Mouse (Mus musculus): Measurements from ENCODE around the gene Fez1. TPM values are rescaled to one million over a fixed set of nuclear protein-coding genes. Genes with fewer than 3 reads are reported as not detected.
A peak's percentile ranks its signal among the peaks of the same experiment; 100 is the strongest.

Fez1 gene
- total RNA-seq (2021), result 100 to 1,000 TPM; 324 to 329 TPM
- long read RNA-seq, experiment 1, transcript Fez1-208 (9 exons, 1,285 nt), result minor isoform, 9 of 894 reads
- long read RNA-seq, experiment 1, transcript Fez1-201 (10 exons, 1,794 nt), result major isoform, 778 of 894 reads
- long read RNA-seq, experiment 1, partial matches to known transcripts, result 13 of 894 reads
- long read RNA-seq, experiment 1, other reads (novel, unspliced or antisense), result 93 of 894 reads
- long read RNA-seq, experiment 2, transcript Fez1-208 (9 exons, 1,285 nt), result minor isoform, 7 of 782 reads
- long read RNA-seq, experiment 2, transcript Fez1-201 (10 exons, 1,794 nt), result major isoform, 667 of 782 reads
- long read RNA-seq, experiment 2, partial matches to known transcripts, result 19 of 782 reads
- long read RNA-seq, experiment 2, other reads (novel, unspliced or antisense), result 88 of 782 reads

- peak; percentile 92 to 95 for DNase-seq (ENCODE audit: low spot score in 2 of 2)
- intact Hi-C loops (cut with DNase I), result no loop called here
These were observed at the start of gene Fez1 for GRCm38 (mm10) chr9:36821644-36822000. Fez1 (plus strand) TSS chr9:36821864.

- intact Hi-C loops (cut with DNase I), result no loop called here
- DNase-seq (ENCODE audit: low spot score in 2 of 2), result no peak
These were observed 37.7 kb upstream of the Fez1 start for GRCm38 (mm10) chr9:36783921-36784320.

- no peak for DNase-seq (ENCODE audit: low spot score in 2 of 2)
- intact Hi-C loops (cut with DNase I), result no loop called here
These were observed 29.5 kb upstream of the Fez1 start for GRCm38 (mm10) chr9:36792191-36792590.

GRCm38 (mm10) chr9:36794487-36794886, 27.2 kb upstream of the Fez1 start:
- intact Hi-C loops (cut with DNase I), result no loop called here
- no peak for DNase-seq (ENCODE audit: low spot score in 2 of 2)

GRCm38 (mm10) chr9:36795556-36795955, 26.1 kb upstream of the Fez1 start:
- intact Hi-C loops (cut with DNase I), result loop anchor here (5.0 kb wide), 1 partner anchor 37 kb away; no protein-coding TSS in a partner anchor
- no peak for DNase-seq (ENCODE audit: low spot score in 2 of 2)

- DNase-seq (ENCODE audit: low spot score in 2 of 2), result no peak
- intact Hi-C loops (cut with DNase I), result loop anchor here (5.0 kb wide), 1 partner anchor 36 kb away; no protein-coding TSS in a partner anchor
These were observed 25.4 kb upstream of the Fez1 start for GRCm38 (mm10) chr9:36796224-36796623.

- DNase-seq (ENCODE audit: low spot score in 2 of 2), result peak; percentile 77 to 88
- intact Hi-C loops (cut with DNase I), result loop anchor here (5.0 kb wide), 1 partner anchor 35 kb away; no protein-coding TSS in a partner anchor
These were observed 24.7 kb upstream of the Fez1 start, which contains the start of gene Ei24 for GRCm38 (mm10) chr9:36796781-36797555. Ei24 (minus strand) TSS chr9:36797393.

- intact Hi-C loops (cut with DNase I), result no loop called here
- DNase-seq (ENCODE audit: low spot score in 2 of 2), result no peak
These were observed 19.7 kb upstream of the Fez1 start for GRCm38 (mm10) chr9:36801961-36802360.

GRCm38 (mm10) chr9:36802951-36803350, 18.7 kb upstream of the Fez1 start:
- intact Hi-C loops (cut with DNase I), result no loop called here
- no peak for DNase-seq (ENCODE audit: low spot score in 2 of 2)

- intact Hi-C loops (cut with DNase I), result no loop called here
- DNase-seq (ENCODE audit: low spot score in 2 of 2), result no peak
These were observed 18.3 kb upstream of the Fez1 start for GRCm38 (mm10) chr9:36803386-36803785.

GRCm38 (mm10) chr9:36803926-36804325, 17.7 kb upstream of the Fez1 start:
- no peak for DNase-seq (ENCODE audit: low spot score in 2 of 2)
- intact Hi-C loops (cut with DNase I), result no loop called here

- no peak for DNase-seq (ENCODE audit: low spot score in 2 of 2)
- intact Hi-C loops (cut with DNase I), result no loop called here
These were observed 16.2 kb upstream of the Fez1 start for GRCm38 (mm10) chr9:36805256-36805975.

GRCm38 (mm10) chr9:36808126-36808785, 13.4 kb upstream of the Fez1 start:
- no peak for DNase-seq (ENCODE audit: low spot score in 2 of 2)
- intact Hi-C loops (cut with DNase I), result no loop called here

- no peak for DNase-seq (ENCODE audit: low spot score in 2 of 2)
- intact Hi-C loops (cut with DNase I), result no loop called here
These were observed 7.2 kb upstream of the Fez1 start for GRCm38 (mm10) chr9:36814486-36814885.

GRCm38 (mm10) chr9:36818905-36819304, 2.8 kb upstream of the Fez1 start:
- intact Hi-C loops (cut with DNase I), result no loop called here
- DNase-seq (ENCODE audit: low spot score in 2 of 2), result no peak

GRCm38 (mm10) chr9:36820969-36821643, 558 bp upstream of the Fez1 start:
- intact Hi-C loops (cut with DNase I), result no loop called here
- DNase-seq (ENCODE audit: low spot score in 2 of 2), result no peak

- DNase-seq (ENCODE audit: low spot score in 2 of 2), result peak in 1 of 2 experiments; percentile 45
- intact Hi-C loops (cut with DNase I), result no loop called here
These were observed 360 bp downstream of the Fez1 start for GRCm38 (mm10) chr9:36822024-36822423.

GRCm38 (mm10) chr9:36826612-36827363, 5.1 kb downstream of the Fez1 start:
- DNase-seq (ENCODE audit: low spot score in 2 of 2), result no peak
- intact Hi-C loops (cut with DNase I), result no loop called here

Data from left cerebral cortex, postnatal 14 days (tissue).